Comparison of ENCODE assay signal across 17 mouse cellular contexts in genomic region chr12:75820216-75820615, GRCm38 (mm10). TPM values are rescaled to one million over a fixed set of nuclear protein-coding genes. Genes with fewer than 3 reads are reported as not detected.
DNase-seq lines count a peak whose midpoint lies in the region; ATAC-seq lines count a peak whose summit lies in the region.
"Had no signal": no experiment of that assay in that cellular context is flagged by ENCODE, and none has a peak within 500 bp of the region (broad histone marks: within the 10 kb centered on the region; RNA-seq: fewer than 3 reads in every experiment).

No protein-coding gene starts in this region.

- H3K4me1 ChIP-seq in heart, embryonic 13.5 days, result peaks cover 64% of the 10 kb centered on the region
- H3K4me1 ChIP-seq in heart, embryonic 10.5 days, result peaks cover 49% of the 10 kb centered on the region
- peaks cover 9% of the 10 kb centered on the region for H3K4me1 ChIP-seq in forebrain, embryonic 14.5 days (ENCODE audit: control insufficient read depth, insufficient read depth, low read length)

- no peak for DNase-seq in heart, embryonic 10.5 days (ENCODE audit: low spot score)
- peak; percentile 14 for DNase-seq in lung, postnatal 25 days (ENCODE audit: low spot score)
- no peak for DNase-seq in lung, postnatal 14 days
- peak; percentile 32 for DNase-seq in MN1 (ENCODE audit: low spot score)
- no peak for DNase-seq in forebrain, embryonic 14.5 days (ENCODE audit: low spot score)
- DNase-seq: cerebellum, postnatal 25 days; gastrocnemius, postnatal 14 days; kidney, adult 11 months; lung, postnatal 36 days; right cerebral cortex, postnatal 14 days; thymus, adult 18-20 months had no signal

- H3K4me3 ChIP-seq in heart, embryonic 13.5 days, result peak overlapping the region; percentile 94; the same call in 1 of the 2 replicates
- H3K4me3 ChIP-seq in heart, embryonic 10.5 days, result no peak overlapping the region
- no peak overlapping the region; the same call in 1 of the 2 replicates for H3K4me3 ChIP-seq in forebrain, embryonic 14.5 days (ENCODE audit: low read depth, low read length)

- no peak overlapping the region for H3K27ac ChIP-seq in heart, embryonic 13.5 days (replicated peaks)
- H3K27ac ChIP-seq in heart, embryonic 10.5 days, result no peak overlapping the region
- no peak overlapping the region for H3K27ac ChIP-seq in forebrain, embryonic 14.5 days (ENCODE audit: low read depth, low read length)
- H3K27ac ChIP-seq: embryonic facial prominence, embryonic 13.5 days; liver, embryonic 12.5 days had no signal

- H3K9ac ChIP-seq in heart, embryonic 13.5 days, result no peak overlapping the region
- H3K9ac ChIP-seq in forebrain, embryonic 14.5 days (ENCODE audit: low read length), result no peak overlapping the region
- H3K9ac ChIP-seq: liver, embryonic 12.5 days had no signal

- peak overlapping the region; percentile 89 for H3K4me2 ChIP-seq in heart, embryonic 13.5 days
- H3K4me2 ChIP-seq in forebrain, embryonic 14.5 days (ENCODE audit: low read length), result peak overlapping the region; percentile 82

- 72% methylated on average over 7 of the region's 7 CpGs for WGBS in heart, embryonic 13.5 days
- 67% methylated on average over 7 of the region's 7 CpGs for WGBS in heart, embryonic 10.5 days
- WGBS in forebrain, embryonic 14.5 days, result 63% methylated on average over 7 of the region's 7 CpGs

- H3K9me3 ChIP-seq in heart, embryonic 13.5 days, result no peaks in the 10 kb centered on the region
- H3K9me3 ChIP-seq in heart, embryonic 10.5 days, result no peaks in the 10 kb centered on the region
- no peaks in the 10 kb centered on the region for H3K9me3 ChIP-seq in forebrain, embryonic 14.5 days (replicated peaks; ENCODE audit: control insufficient read depth, low read length)
- H3K9me3 ChIP-seq: embryonic facial prominence, embryonic 13.5 days; liver, embryonic 12.5 days had no signal

- no peak for ATAC-seq in heart, embryonic 13.5 days (ENCODE audit: extremely low read depth, insufficient number of reproducible peaks, low FRiP score, low TSS enrichment)
- no peak for ATAC-seq in forebrain, embryonic 14.5 days
- no peak for ATAC-seq in inflammation-experienced regulatory T-cells, adult 6 months
- no peak for ATAC-seq in megakaryocyte, adult 5-6 weeks (ENCODE audit: poor library complexity, severe bottlenecking)
- ATAC-seq: liver, embryonic 12.5 days; Patski had no signal

- no peaks in the 10 kb centered on the region for H3K36me3 ChIP-seq in heart, embryonic 13.5 days
- H3K36me3 ChIP-seq in heart, embryonic 10.5 days, result no peaks in the 10 kb centered on the region
- no peaks in the 10 kb centered on the region for H3K36me3 ChIP-seq in forebrain, embryonic 14.5 days (ENCODE audit: control insufficient read depth, insufficient read depth, low read length)
- H3K36me3 ChIP-seq: embryonic facial prominence, embryonic 13.5 days; liver, embryonic 12.5 days had no signal

- no peaks in the 10 kb centered on the region for H3K27me3 ChIP-seq in heart, embryonic 13.5 days (replicated peaks)
- no peaks in the 10 kb centered on the region for H3K27me3 ChIP-seq in heart, embryonic 10.5 days (ENCODE audit: insufficient read depth, poor library complexity, severe bottlenecking)
- H3K27me3 ChIP-seq in forebrain, embryonic 14.5 days (replicated peaks; ENCODE audit: control insufficient read depth, insufficient read depth, low read length), result no peaks in the 10 kb centered on the region
- H3K27me3 ChIP-seq: Patski had no signal

RNA-seq across cellular contexts. Expression of gene Syne2, which starts 2.3 kb away (rescaled TPM):
- polyA plus RNA-seq in heart, embryonic 13.5 days (2015; fragmentation: Nextera tagmentation; extraction: Ambion mirVana), result 45.3 and 49.6 TPM in 2 replicates
- polyA plus RNA-seq in heart, embryonic 10.5 days (2016; fragmentation: Nextera tagmentation; extraction: Ambion mirVana), result 62.4 and 67.6 TPM in 2 replicates
- polyA plus RNA-seq in forebrain, embryonic 14.5 days (2014; fragmentation: Nextera tagmentation; extraction: Ambion mirVana), result 62.0 and 84.9 TPM in 2 replicates
- polyA plus RNA-seq in inflammation-experienced regulatory T-cells, adult 6 months (2017; shearing (Covaris generic)), result 10 to 100 TPM; 14.7 to 16.0 (median 15.6) TPM
- total RNA-seq in megakaryocyte, adult 5-6 weeks (2015), result 17.4 and 17.8 TPM in 2 replicates
- 31.6 and 34.6 TPM in 2 replicates for total RNA-seq in megakaryocyte, adult 5-6 weeks (2017)

Comparison
In these comparisons a context has a peak if more than half of its experiments do, and no peak if none do; other contexts are left out.
1. DNase-seq: peak in lung, postnatal 25 days (single experiment) and MN1 (single experiment); none in heart, embryonic 10.5 days (single experiment), lung, postnatal 14 days (single experiment) and forebrain, embryonic 14.5 days (single experiment).